Mouse (Mus musculus) stomach, postnatal 0 days (tissue): Measurements from ENCODE around the gene Nf1. TPM values are rescaled to one million over a fixed set of nuclear protein-coding genes. Genes with fewer than 3 reads are reported as not detected.

Source experiments
- ATAC-seq: fragments of 200-750 bp; cut with Nextera tagmentation; 2 replicates; pipeline ENCODE4 v1.8.0; 2017; ENCODE audit not compliant: low FRiP score, low TSS enrichment
- DNase-seq: peaks from one replicate; pipeline ENCODE4 v3.0.0-alpha.2; 2016; ENCODE audit warnings: low spot score
- H3K27ac ChIP-seq: fragments of 300-500 bp; sonication (generic); replicated peaks from 2 replicates; pipeline ENCODE4 v1.5.1; 2014; ENCODE audit warnings: mild to moderate bottlenecking, control low read depth
- H3K27me3 ChIP-seq: fragments of 300-500 bp; sonication (generic); 2 replicates; pipeline ENCODE4 v1.6.1; 2014; ENCODE audit warnings: low read length; ENCODE audit not compliant: control insufficient read depth, insufficient read depth
- H3K36me3 ChIP-seq: fragments of 300-500 bp; sonication (generic); 2 replicates; pipeline ENCODE4 v1.6.1; 2014; ENCODE audit warnings: low read length, mixed read lengths; ENCODE audit not compliant: control insufficient read depth, insufficient read depth
- H3K4me1 ChIP-seq: fragments of 300-500 bp; sonication (generic); replicated peaks from 2 replicates; pipeline ENCODE4 v1.6.1; 2014; ENCODE audit warnings: antibody characterized with exemption; ENCODE audit not compliant: control insufficient read depth, insufficient read depth
- H3K4me2 ChIP-seq: fragments of 300-500 bp; sonication (generic); replicated peaks from 2 replicates; pipeline ENCODE4 v1.6.1; 2014; ENCODE audit warnings: low read depth, mild to moderate bottlenecking, control low read depth, moderate library complexity
- H3K4me3 ChIP-seq: fragments of 300-500 bp; sonication (generic); 2 replicates; pipeline ENCODE4 v1.5.1; 2014; ENCODE audit warnings: low read depth, low read length, control low read depth
- H3K9ac ChIP-seq: fragments of 300-500 bp; sonication (generic); 2 replicates; pipeline ENCODE4 v1.6.1; 2014; ENCODE audit warnings: mild to moderate bottlenecking, low read length, control low read depth, mixed read lengths
- H3K9me3 ChIP-seq: fragments of 300-500 bp; sonication (generic); 2 replicates; pipeline ENCODE4 v1.6.1; 2016; ENCODE audit warnings: low read length; ENCODE audit not compliant: control insufficient read depth
- CTCF ChIP-seq: IDR thresholded peaks from 2 replicates; pipeline ENCODE4 v1.5.1; 2016; ENCODE audit warnings: antibody characterized with exemption, low read depth, mild to moderate bottlenecking, moderate library complexity
- EP300 ChIP-seq: optimal IDR thresholded peaks from 2 replicates; pipeline ENCODE3; 2016; ENCODE audit warnings: antibody characterized with exemption
- WGBS: fragments of 180-500 bp; shearing (Covaris S2); extraction: QIAGEN DNeasy Blood & Tissue Kit; methylation state at CpG from one replicate; pipeline ENCODE4 v1.1.7; 2014; 5-methylcytosine and 5-hydroxymethylcytosine counted together
- polyA plus RNA-seq: library from polyadenylated mRNA; unstranded; fragments of >200 nt; fragmentation: Nextera tagmentation; extraction: Ambion mirVana; gene quantifications from 2 replicates; pipeline ENCODE4 v1.2.1, GENCODE M21; 2015

The Nf1 gene
- polyA plus RNA-seq: 2.6 and 3.2 TPM in 2 replicates

DNA sequence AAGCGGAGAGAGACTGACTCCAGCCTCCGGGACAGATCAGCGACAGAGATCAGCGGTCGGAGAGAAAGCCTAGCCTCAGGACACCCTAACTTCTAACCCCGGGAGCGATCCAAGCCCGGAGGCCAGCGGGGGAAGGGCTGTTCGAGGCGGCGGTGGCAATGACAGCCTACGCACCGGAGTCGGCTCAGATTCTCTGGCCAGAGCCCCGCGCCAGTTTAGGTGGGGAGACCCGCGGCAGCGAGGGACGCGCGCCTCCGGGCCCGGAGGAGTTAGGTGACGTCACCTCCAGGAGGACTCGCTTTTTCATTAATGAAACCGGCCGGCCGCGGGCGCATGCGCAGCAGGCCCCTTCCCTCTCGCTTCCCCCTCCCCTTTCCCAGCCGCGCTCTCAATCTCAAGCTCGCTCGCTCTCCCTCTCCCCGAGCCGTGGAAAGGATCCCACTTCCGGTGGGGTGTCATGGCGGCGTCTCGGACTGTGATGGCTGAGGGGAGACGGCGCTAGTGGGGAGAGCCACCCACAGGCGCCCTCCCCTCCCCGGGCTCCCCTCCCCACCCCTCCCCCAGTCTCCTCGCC is at the start of gene Nf1:
Gene Nf1 (plus strand): TSS at position 460 of the 574 bp plus-strand sequence.
- DNase-seq: peak; percentile 96
- H3K4me1 ChIP-seq: no peaks in the 10 kb centered on the region; the same call in 1 of the 2 replicates
- peak within 1 kb of the TSS; percentile 91 for H3K27ac ChIP-seq
- H3K9me3 ChIP-seq: no peaks in the 10 kb centered on the region
- no peaks in the 10 kb centered on the region; the same call in 1 of the 2 replicates for H3K36me3 ChIP-seq
- peak within 1 kb of the TSS; percentile 77 for H3K4me2 ChIP-seq
- H3K9ac ChIP-seq: peak within 1 kb of the TSS; percentile 96
- TF ChIP-seq EP300 (no peak), CTCF (no peak)
- under 1% methylated on average over 46 of the region's 49 CpGs for WGBS
- peak; percentile 96 for ATAC-seq
- H3K27me3 ChIP-seq: no peaks in the 10 kb centered on the region
- H3K4me3 ChIP-seq: peak within 1 kb of the TSS; percentile 91

DNA sequence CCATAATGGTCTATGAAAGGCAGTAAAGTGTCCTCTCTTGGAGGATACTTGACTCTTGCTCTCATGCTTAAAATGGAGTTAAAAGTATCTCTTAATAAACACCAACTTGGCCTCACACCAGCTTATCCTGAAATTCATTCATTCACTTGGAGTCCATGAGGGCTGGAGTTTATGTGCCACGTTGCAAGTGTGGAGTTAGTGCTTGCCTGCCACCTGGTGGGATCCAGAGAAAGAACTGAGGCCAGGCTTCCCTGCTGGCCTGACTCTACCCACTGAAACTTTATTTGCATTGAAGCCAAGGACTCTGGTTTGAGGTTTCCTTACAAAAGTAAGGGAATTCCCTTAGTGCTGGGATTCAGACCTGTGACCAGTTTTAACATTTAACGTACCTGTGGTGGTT is 49.0 kb upstream of the Nf1 start:
- no peaks in the 10 kb centered on the region for H3K4me1 ChIP-seq
- TF ChIP-seq EP300 (no peak), CTCF (peak; percentile 86)
- no peak overlapping the region for H3K4me3 ChIP-seq
- H3K4me2 ChIP-seq: no peak overlapping the region
- no peaks in the 10 kb centered on the region for H3K27me3 ChIP-seq
- H3K36me3 ChIP-seq: no peaks in the 10 kb centered on the region
- no peaks in the 10 kb centered on the region for H3K9me3 ChIP-seq
- DNase-seq (peak; percentile 61), ATAC-seq (peak; percentile 64; the same call in 1 of the 2 replicates)
- no peak overlapping the region for H3K9ac ChIP-seq
- H3K27ac ChIP-seq: no peak overlapping the region
- 50% methylated on average over 2 of the region's 2 CpGs for WGBS

DNA sequence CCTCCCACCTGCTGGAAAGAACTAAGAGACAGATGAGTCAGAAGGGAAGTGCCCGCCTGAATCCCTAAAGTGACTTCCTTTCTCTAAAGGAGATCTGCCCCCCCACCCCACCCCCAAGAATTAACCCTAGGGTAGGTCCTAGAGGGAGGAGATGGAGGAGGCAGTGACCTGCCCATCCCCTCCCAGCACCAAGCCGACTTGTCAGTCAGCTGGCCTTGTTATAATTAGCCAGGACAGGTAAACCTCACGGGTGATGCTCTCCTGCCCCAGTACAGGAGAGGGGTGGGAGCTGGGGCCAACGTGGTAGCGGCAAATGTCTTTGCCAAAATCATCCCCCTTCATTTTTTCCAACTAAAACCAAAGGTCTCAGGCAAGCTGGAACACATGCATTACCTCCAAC is 47.8 kb upstream of the Nf1 start:
- Histone ChIP-seq H3K9me3 (no peaks in the 10 kb centered on the region), H3K36me3 (no peaks in the 10 kb centered on the region), H3K4me3 (no peak overlapping the region), H3K9ac (no peak overlapping the region), H3K4me2 (no peak overlapping the region), H3K27ac (no peak overlapping the region), H3K27me3 (no peaks in the 10 kb centered on the region), H3K4me1 (no peaks in the 10 kb centered on the region)
- DNase-seq: no peak
- ATAC-seq: no peak
- no peak for TF ChIP-seq EP300
- TF ChIP-seq CTCF: no peak
- 46% methylated on average over 5 of the region's 5 CpGs for WGBS

DNA sequence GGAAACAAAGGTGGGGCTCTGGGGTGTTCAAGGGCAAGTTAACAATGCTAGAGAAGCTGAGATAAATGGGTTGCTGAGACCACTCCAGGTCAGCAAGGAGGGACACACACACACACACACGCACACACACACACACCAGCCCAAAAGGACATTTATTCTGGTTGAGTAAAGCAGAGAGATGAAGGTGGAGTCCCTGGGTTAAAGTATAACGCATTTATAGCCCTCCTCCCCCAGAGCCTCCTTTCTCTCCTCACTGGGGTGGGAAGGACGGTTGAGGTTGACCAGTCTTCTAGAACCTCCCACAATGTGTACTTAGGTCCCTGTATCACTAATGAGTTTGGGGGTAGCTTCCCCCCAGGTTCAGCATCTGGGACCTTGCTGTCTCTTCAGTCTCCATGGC is 47.4 kb upstream of the Nf1 start:
- ATAC-seq (no peak), DNase-seq (no peak)
- H3K4me2 ChIP-seq: no peak overlapping the region
- no peaks in the 10 kb centered on the region for H3K9me3 ChIP-seq
- no peak overlapping the region for H3K4me3 ChIP-seq
- H3K36me3 ChIP-seq: no peaks in the 10 kb centered on the region
- no peak overlapping the region for H3K9ac ChIP-seq
- no peaks in the 10 kb centered on the region for H3K4me1 ChIP-seq
- H3K27me3 ChIP-seq: no peaks in the 10 kb centered on the region
- no peak overlapping the region for H3K27ac ChIP-seq
- TF ChIP-seq EP300 (no peak), CTCF (no peak)
- 70% methylated on average over 3 of the region's 3 CpGs for WGBS

DNA sequence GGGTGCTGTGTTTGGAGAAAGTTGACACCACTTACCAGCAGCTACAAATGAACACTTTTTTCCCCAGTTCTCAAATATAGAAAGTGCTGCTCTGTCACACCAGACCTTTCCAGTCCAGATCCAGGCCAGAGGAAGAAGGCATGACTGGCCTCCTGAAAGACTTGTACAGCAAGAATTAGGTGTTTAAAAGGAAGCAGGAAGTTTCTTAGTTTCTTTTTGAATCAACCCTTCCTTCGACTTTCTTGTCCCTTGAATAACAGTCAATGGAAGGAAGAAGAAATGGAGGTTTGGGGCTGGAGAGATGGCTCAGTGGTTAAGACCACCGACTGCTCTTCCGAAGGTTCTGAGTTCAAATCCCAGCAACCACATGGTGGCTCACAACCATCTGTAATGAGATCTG is 46.5 kb upstream of the Nf1 start:
- Histone ChIP-seq H3K36me3 (no peaks in the 10 kb centered on the region), H3K9me3 (no peaks in the 10 kb centered on the region), H3K27ac (no peak overlapping the region), H3K9ac (no peak overlapping the region), H3K4me1 (no peaks in the 10 kb centered on the region), H3K27me3 (no peaks in the 10 kb centered on the region), H3K4me2 (no peak overlapping the region), H3K4me3 (no peak overlapping the region)
- DNase-seq (no peak), ATAC-seq (no peak)
- TF ChIP-seq CTCF (no peak), EP300 (no peak)
- WGBS: 81% methylated on average over 3 of the region's 3 CpGs

DNA sequence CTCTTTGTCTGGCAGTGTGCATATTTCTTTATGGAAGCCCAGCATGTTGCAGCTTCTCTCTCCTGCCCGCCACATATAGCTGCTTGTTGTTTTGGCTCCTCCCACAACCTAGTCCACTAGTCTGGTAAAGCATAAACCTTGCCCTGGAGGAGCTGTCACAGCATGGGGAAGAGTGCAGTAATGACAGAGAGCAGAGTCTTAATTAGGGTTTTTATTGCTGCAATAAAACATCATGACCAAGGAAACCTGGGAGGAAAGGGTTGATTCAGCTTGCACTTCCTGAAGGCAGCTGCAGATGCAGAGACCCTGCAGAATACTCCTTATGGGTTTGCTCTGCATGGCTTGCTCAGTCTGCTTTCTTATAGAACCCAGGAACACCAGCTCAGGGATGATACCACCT is 45.5 kb upstream of the Nf1 start:
- Histone ChIP-seq H3K4me1 (no peaks in the 10 kb centered on the region), H3K4me3 (no peak overlapping the region), H3K9me3 (no peaks in the 10 kb centered on the region), H3K4me2 (no peak overlapping the region), H3K36me3 (no peaks in the 10 kb centered on the region), H3K27ac (no peak overlapping the region), H3K9ac (no peak overlapping the region), H3K27me3 (no peaks in the 10 kb centered on the region)
- ATAC-seq (no peak), DNase-seq (no peak)
- WGBS: 33% methylated on average over 1 of the region's 1 CpGs
- TF ChIP-seq CTCF (no peak), EP300 (no peak)
